Mouse (Mus musculus) embryonic facial prominence, embryonic 14.5 days (tissue): ENCODE results near the gene Lhfp. TPM values are rescaled to one million over a fixed set of nuclear protein-coding genes. Genes with fewer than 3 reads are reported as not detected.
A peak's percentile ranks its signal among the peaks of the same experiment; 100 is the strongest.

Source experiments
- ATAC-seq: fragments of 200-750 bp; cut with Nextera tagmentation; 2 replicates; pipeline ENCODE4 v1.8.0; 2017; ENCODE audit warnings: low read depth, moderate number of reproducible peaks, moderate TSS enrichment
- DNase-seq: peaks from one replicate; pipeline ENCODE4 v3.0.0-alpha.2; 2015; ENCODE audit warnings: low spot score
- H3K27ac ChIP-seq: fragments of 300-500 bp; sonication (generic); replicated peaks from 2 replicates; pipeline ENCODE4 v1.5.1; 2014; ENCODE audit warnings: low read depth, mild to moderate bottlenecking, low read length, moderate library complexity
- H3K27me3 ChIP-seq: fragments of 300-500 bp; sonication (generic); replicated peaks from 2 replicates; pipeline ENCODE4 v1.6.1; 2014; ENCODE audit warnings: low read length; ENCODE audit not compliant: control insufficient read depth, insufficient read depth
- H3K36me3 ChIP-seq: fragments of 300-500 bp; sonication (generic); 2 replicates; pipeline ENCODE4 v1.6.1; 2014; ENCODE audit warnings: low read length, mixed read lengths; ENCODE audit not compliant: control insufficient read depth, insufficient read depth
- H3K4me1 ChIP-seq: fragments of 300-500 bp; sonication (generic); 2 replicates; pipeline ENCODE4 v1.6.1; 2014; ENCODE audit warnings: antibody characterized with exemption, low read length; ENCODE audit not compliant: control insufficient read depth, insufficient read depth
- H3K4me2 ChIP-seq: fragments of 300-500 bp; sonication (generic); 2 replicates; pipeline ENCODE4 v1.6.1; 2014; ENCODE audit warnings: low read depth, mild to moderate bottlenecking, low read length, moderate library complexity, mixed read lengths
- H3K4me3 ChIP-seq: fragments of 300-500 bp; sonication (generic); 2 replicates; pipeline ENCODE4 v1.5.1; 2014; ENCODE audit warnings: low read depth, mild to moderate bottlenecking, low read length
- H3K9ac ChIP-seq: fragments of 300-500 bp; sonication (generic); 2 replicates; pipeline ENCODE4 v1.6.1; 2014; ENCODE audit warnings: low read depth, mild to moderate bottlenecking, low read length, moderate library complexity, mixed read lengths
- H3K9me3 ChIP-seq: fragments of 300-500 bp; sonication (generic); 2 replicates; pipeline ENCODE4 v1.6.1; 2016; ENCODE audit warnings: low read length; ENCODE audit not compliant: control insufficient read depth
- WGBS: fragments of 180-500 bp; shearing (Covaris S2); extraction: QIAGEN DNeasy Blood & Tissue Kit; methylation state at CpG from one replicate; pipeline ENCODE4 v1.1.7; 2014; 5-methylcytosine and 5-hydroxymethylcytosine counted together
- polyA plus RNA-seq: library from polyadenylated mRNA; unstranded; fragments of >200 nt; fragmentation: Nextera tagmentation; extraction: Ambion mirVana; gene quantifications from 2 replicates; pipeline ENCODE4 v1.2.1, GENCODE M21; 2014

Lhfp gene
- polyA plus RNA-seq, 1 experiment from 2014 or later = 73.9 TPM

- no peak overlapping the region for H3K9ac ChIP-seq
- DNase-seq (peak; percentile 61), ATAC-seq (no peak)
- H3K4me1 ChIP-seq = peaks cover 17% of the 10 kb centered on the region
- no peak overlapping the region for H3K4me3 ChIP-seq
- H3K36me3 ChIP-seq = no peaks in the 10 kb centered on the region
- WGBS = 38% methylated on average over 4 of the region's 4 CpGs
- H3K27me3 ChIP-seq = no peaks in the 10 kb centered on the region
- H3K9me3 ChIP-seq = no peaks in the 10 kb centered on the region
- H3K27ac ChIP-seq = peak overlapping the region; percentile 49
- H3K4me2 ChIP-seq = peak overlapping the region; percentile 2; the same call in 1 of the 2 replicates
These were observed 24.7 kb downstream of the Lhfp start for GRCm38 (mm10) chr3:53066095-53066372.

- ATAC-seq (no peak), DNase-seq (no peak)
- peaks cover 15% of the 10 kb centered on the region for H3K4me1 ChIP-seq
- H3K27ac ChIP-seq = no peak overlapping the region
- H3K9me3 ChIP-seq = no peaks in the 10 kb centered on the region
- no peak overlapping the region for H3K4me2 ChIP-seq
- no peaks in the 10 kb centered on the region for H3K27me3 ChIP-seq
- no peak overlapping the region for H3K4me3 ChIP-seq
- no peak overlapping the region for H3K9ac ChIP-seq
- no peaks in the 10 kb centered on the region for H3K36me3 ChIP-seq
- 89% methylated on average over 5 of the region's 5 CpGs for WGBS
These were observed 27.1 kb downstream of the Lhfp start for GRCm38 (mm10) chr3:53068399-53068798.

DNA sequence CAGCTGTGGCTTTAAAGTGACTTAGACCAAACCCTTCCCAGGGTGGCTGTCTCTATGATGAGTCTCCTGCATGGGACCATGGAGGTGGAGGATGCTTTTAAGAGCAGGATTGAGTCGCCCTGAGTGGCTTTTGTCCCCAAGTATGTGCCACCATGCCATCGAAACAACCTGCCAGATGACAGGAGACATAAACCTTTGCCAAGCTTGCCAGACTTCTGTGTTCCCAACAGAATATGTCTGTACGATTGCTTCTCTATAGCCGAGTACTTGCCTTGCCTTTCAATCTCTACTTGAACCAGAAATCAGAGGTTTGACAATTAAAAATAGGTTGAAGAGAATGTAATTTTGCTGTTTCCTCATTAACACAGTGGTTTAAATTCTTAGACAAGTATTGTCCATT lies 32.9 kb downstream of the Lhfp start:
- H3K9me3 ChIP-seq = no peaks in the 10 kb centered on the region
- H3K27me3 ChIP-seq = no peaks in the 10 kb centered on the region
- H3K9ac ChIP-seq = no peak overlapping the region
- no peak for ATAC-seq
- H3K4me2 ChIP-seq = no peak overlapping the region
- WGBS = 90% methylated on average over 4 of the region's 4 CpGs
- H3K36me3 ChIP-seq = no peaks in the 10 kb centered on the region
- H3K4me1 ChIP-seq = no peaks in the 10 kb centered on the region
- H3K4me3 ChIP-seq = no peak overlapping the region
- no peak for DNase-seq
- no peak overlapping the region for H3K27ac ChIP-seq

DNA sequence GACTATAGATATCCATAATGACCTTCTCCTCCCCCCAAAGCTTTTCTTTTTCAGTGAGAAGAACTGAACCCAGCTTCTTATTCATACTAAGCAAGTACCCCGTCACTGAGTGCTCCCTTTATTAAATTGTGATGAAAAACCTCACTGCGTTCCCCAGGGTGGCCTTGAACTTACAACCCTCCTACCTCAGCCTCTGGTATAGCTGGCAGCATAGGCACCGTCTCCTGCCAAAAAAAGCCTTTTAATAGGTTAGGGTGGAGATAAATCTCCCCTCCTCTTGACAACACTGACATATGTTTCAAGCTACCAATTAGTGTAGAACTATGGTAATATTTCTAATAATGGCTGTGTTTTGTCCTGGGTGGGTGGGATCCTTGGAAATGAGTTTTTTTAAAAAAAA lies 33.4 kb downstream of the Lhfp start:
- Histone ChIP-seq H3K36me3 (no peaks in the 10 kb centered on the region), H3K9ac (no peak overlapping the region), H3K9me3 (no peaks in the 10 kb centered on the region), H3K4me1 (no peaks in the 10 kb centered on the region), H3K27ac (no peak overlapping the region), H3K27me3 (no peaks in the 10 kb centered on the region), H3K4me2 (no peak overlapping the region), H3K4me3 (no peak overlapping the region)
- WGBS = 79% methylated on average over 3 of the region's 3 CpGs
- ATAC-seq (no peak), DNase-seq (no peak)

GRCm38 (mm10) chr3:53080286-53080685 lies 39.0 kb downstream of the Lhfp start:
- ATAC-seq = no peak; the same call in 1 of the 2 replicates

DNA sequence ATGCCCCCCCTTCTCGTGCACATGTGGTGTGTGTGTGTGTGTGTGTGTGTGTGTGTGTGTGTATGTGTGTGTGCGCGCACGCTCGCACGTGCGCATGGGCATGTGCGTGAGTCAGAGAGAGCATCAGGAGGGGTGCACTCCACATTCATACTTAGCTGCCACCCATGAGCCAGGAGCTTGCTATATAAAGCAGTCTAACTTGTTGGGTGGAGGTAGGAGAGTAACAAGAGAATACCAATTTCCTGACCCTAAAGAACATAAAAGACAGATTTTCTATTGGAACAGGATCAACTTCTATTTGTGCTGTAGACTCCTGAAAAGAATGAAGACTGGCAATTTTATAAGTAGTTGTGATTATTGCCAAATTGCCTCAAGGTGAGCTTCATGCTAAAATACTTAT lies 39.4 kb downstream of the Lhfp start:
- DNase-seq (peak; percentile 58), ATAC-seq (peak; percentile 80; the same call in 1 of the 2 replicates)
- Histone ChIP-seq H3K4me3 (no peak overlapping the region), H3K9ac (no peak overlapping the region), H3K36me3 (no peaks in the 10 kb centered on the region), H3K27me3 (no peaks in the 10 kb centered on the region), H3K9me3 (no peaks in the 10 kb centered on the region), H3K4me1 (peaks cover 5% of the 10 kb centered on the region; the same call in 1 of the 2 replicates), H3K4me2 (no peak overlapping the region), H3K27ac (no peak overlapping the region)
- 84% methylated on average over 8 of the region's 8 CpGs for WGBS

More at GRCm38 (mm10) chr3:53080286-53080685, 39.0 kb downstream of the Lhfp start:
- Histone ChIP-seq H3K4me3 (no peak overlapping the region), H3K9ac (no peak overlapping the region), H3K27ac (no peak overlapping the region), H3K4me2 (no peak overlapping the region), H3K36me3 (no peaks in the 10 kb centered on the region), H3K27me3 (no peaks in the 10 kb centered on the region), H3K9me3 (no peaks in the 10 kb centered on the region), H3K4me1 (peaks cover 5% of the 10 kb centered on the region; the same call in 1 of the 2 replicates)
- 91% methylated on average over 6 of the region's 6 CpGs for WGBS
- DNase-seq = peak; percentile 17

DNA sequence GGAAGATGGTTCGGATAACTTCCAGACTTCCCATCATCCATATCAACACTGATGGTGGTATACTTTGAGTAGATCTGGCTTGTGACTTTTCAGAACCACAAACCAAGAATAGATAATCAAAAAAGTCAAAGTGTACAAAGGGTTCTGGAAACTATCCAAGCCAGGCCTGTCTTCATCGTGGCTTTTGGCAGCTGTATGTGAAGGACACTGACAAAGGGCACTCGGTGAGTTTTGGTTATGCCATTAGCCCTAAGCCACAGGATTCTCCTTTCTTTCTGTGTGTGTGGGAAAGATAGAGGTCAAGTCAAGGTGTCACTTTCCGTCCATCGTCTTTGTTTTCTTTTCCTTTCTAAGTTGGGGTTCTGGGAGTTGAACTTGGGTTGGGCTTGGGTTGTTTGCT lies 42.4 kb downstream of the Lhfp start:
- no peak for DNase-seq
- H3K36me3 ChIP-seq = no peaks in the 10 kb centered on the region
- no peak overlapping the region for H3K9ac ChIP-seq
- H3K4me1 ChIP-seq = peaks cover 16% of the 10 kb centered on the region
- WGBS = 85% methylated on average over 5 of the region's 5 CpGs
- no peak overlapping the region for H3K4me2 ChIP-seq
- H3K9me3 ChIP-seq = no peaks in the 10 kb centered on the region
- H3K27ac ChIP-seq = no peak overlapping the region
- H3K27me3 ChIP-seq = no peaks in the 10 kb centered on the region
- ATAC-seq = no peak
- no peak overlapping the region for H3K4me3 ChIP-seq

DNA sequence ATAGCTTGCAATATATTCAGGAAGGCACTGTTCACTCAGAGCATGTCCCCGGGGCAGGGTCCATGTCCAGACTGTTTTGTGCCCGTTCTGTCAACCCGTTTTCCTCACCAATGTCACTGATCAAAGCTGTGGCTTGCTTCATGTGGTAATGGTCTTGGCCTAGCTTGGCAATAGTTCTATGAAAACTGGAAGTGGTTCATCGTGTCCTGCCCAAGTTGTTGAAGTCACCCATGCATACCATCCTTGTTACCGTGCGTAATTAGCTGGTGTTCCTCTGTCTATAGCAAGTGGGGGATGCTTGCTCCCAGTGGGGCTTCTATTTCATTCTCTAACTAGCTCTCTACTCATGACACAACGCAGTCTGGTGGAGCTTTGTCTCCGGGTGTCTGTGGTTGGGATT lies 43.5 kb downstream of the Lhfp start:
- no peak for ATAC-seq
- Histone ChIP-seq H3K36me3 (no peaks in the 10 kb centered on the region), H3K4me3 (no peak overlapping the region), H3K27ac (no peak overlapping the region), H3K4me2 (no peak overlapping the region), H3K27me3 (no peaks in the 10 kb centered on the region), H3K9me3 (no peaks in the 10 kb centered on the region), H3K9ac (no peak overlapping the region), H3K4me1 (peaks cover 16% of the 10 kb centered on the region)
- WGBS = 88% methylated on average over 8 of the region's 8 CpGs
- DNase-seq = no peak

DNA sequence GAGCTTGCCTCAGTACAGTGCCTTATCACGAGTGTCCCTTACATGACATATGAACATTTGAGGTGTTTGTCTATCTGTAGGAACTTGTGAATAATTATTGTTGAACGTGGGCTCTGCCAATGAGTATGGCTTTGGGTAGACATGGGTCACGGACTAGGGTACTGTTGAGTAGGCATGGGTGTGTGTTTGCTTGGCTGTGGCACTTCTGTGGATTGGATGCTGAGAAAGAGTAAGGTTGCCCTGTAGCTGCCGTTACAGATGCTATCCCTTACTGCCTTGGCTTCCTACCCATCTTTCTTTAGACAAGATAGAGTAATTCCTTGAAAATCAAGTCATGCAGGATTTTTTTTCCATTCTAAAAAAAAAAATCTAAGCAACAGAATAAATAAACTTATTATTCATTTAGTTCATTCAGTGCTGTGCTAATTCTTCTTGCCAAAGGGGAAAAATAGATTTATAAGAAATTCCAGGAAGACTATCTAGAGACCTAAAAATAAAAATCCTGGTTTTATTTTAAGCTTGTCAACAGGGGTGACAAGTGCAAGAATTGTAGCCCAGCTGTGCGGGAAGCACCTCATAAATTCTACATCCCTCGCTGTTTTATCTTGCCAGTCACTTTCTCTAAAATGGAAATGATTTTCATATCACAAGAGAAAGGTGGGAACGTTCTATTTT lies 45.3 kb downstream of the Lhfp start:
- no peaks in the 10 kb centered on the region for H3K9me3 ChIP-seq
- DNase-seq = no peak
- WGBS = 76% methylated on average over 7 of the region's 7 CpGs
- H3K27ac ChIP-seq = no peak overlapping the region
- no peak overlapping the region for H3K9ac ChIP-seq
- no peaks in the 10 kb centered on the region for H3K36me3 ChIP-seq
- H3K4me3 ChIP-seq = no peak overlapping the region
- no peaks in the 10 kb centered on the region for H3K27me3 ChIP-seq
- no peak for ATAC-seq
- peaks cover 12% of the 10 kb centered on the region for H3K4me1 ChIP-seq
- no peak overlapping the region for H3K4me2 ChIP-seq
